Mouse (Mus musculus) heart, embryonic 15.5 days (tissue): ENCODE data around the gene Ppm1l. TPM values are rescaled to one million over a fixed set of nuclear protein-coding genes. Genes with fewer than 3 reads are reported as not detected.
A peak's percentile ranks its signal among the peaks of the same experiment; 100 is the strongest.
"Not testable (repeated sequence)": the region's sequence is repeated elsewhere in the genome, so short reads cannot be mapped to it uniquely, and the experiment has no call there.

Source experiments
- ATAC-seq: fragments of 200-750 bp; cut with Nextera tagmentation; replicated peaks from 2 replicates; pipeline ENCODE4 v1.8.0; 2017; ENCODE audit warnings: low read depth, moderate TSS enrichment; ENCODE audit not compliant: insufficient number of reproducible peaks, insufficient read depth, low FRiP score
- H3K27ac ChIP-seq: fragments of 300-500 bp; sonication (generic); 2 replicates; pipeline ENCODE4 v1.5.1; 2015; ENCODE audit warnings: mild to moderate bottlenecking, inconsistent platforms
- H3K27me3 ChIP-seq: fragments of 300-500 bp; sonication (generic); 2 replicates; pipeline ENCODE4 v1.6.1; 2015; ENCODE audit warnings: inconsistent platforms
- H3K36me3 ChIP-seq: fragments of 300-500 bp; sonication (generic); 2 replicates; pipeline ENCODE4 v1.6.1; 2015; ENCODE audit warnings: mild to moderate bottlenecking, inconsistent platforms
- H3K4me1 ChIP-seq: fragments of 300-500 bp; sonication (generic); replicated peaks from 2 replicates; pipeline ENCODE4 v1.6.1; 2015; ENCODE audit warnings: inconsistent platforms
- H3K4me2 ChIP-seq: fragments of 300-500 bp; sonication (generic); 2 replicates; pipeline ENCODE4 v1.6.1; 2015; ENCODE audit warnings: inconsistent platforms, mild to moderate bottlenecking, moderate library complexity
- H3K4me3 ChIP-seq: fragments of 300-500 bp; sonication (generic); 2 replicates; pipeline ENCODE4 v1.5.1; 2015; ENCODE audit warnings: mild to moderate bottlenecking, inconsistent platforms
- H3K9ac ChIP-seq: fragments of 300-500 bp; sonication (generic); 2 replicates; pipeline ENCODE4 v1.6.1; 2015; ENCODE audit warnings: mild to moderate bottlenecking, inconsistent platforms
- H3K9me3 ChIP-seq: fragments of 300-500 bp; sonication (generic); replicated peaks from 2 replicates; pipeline ENCODE4 v1.6.1; 2016; ENCODE audit warnings: inconsistent platforms
- WGBS: fragments of 180-500 bp; shearing (Covaris S2); methylation state at CpG from one replicate; pipeline ENCODE4 v1.1.7; 2015; ENCODE audit warnings: mixed read lengths; 5-methylcytosine and 5-hydroxymethylcytosine counted together
- polyA plus RNA-seq: library from polyadenylated mRNA; unstranded; fragments of >200 nt; fragmentation: Nextera tagmentation; extraction: Ambion mirVana; gene quantifications from 2 replicates; pipeline ENCODE4 v1.2.1, GENCODE M21; 2015

Ppm1l gene
- polyA plus RNA-seq, 1 experiment from 2014 or later, result 8.5 TPM

GRCm38 (mm10) chr3:69416112-69416511 is 99.5 kb downstream of the Ppm1l start:
- no peak for ATAC-seq
- H3K9ac ChIP-seq, result no peak overlapping the region
- no peak overlapping the region for H3K27ac ChIP-seq
- no peaks in the 10 kb centered on the region for H3K27me3 ChIP-seq
- H3K9me3 ChIP-seq, result no peaks in the 10 kb centered on the region
- WGBS, result 71% methylated on average over 6 of the region's 6 CpGs
- no peak overlapping the region for H3K4me3 ChIP-seq
- no peaks in the 10 kb centered on the region for H3K36me3 ChIP-seq
- H3K4me1 ChIP-seq, result no peaks in the 10 kb centered on the region
- no peak overlapping the region for H3K4me2 ChIP-seq

GRCm38 (mm10) chr3:69422741-69423140 is 106.1 kb downstream of the Ppm1l start:
- no peak overlapping the region for H3K4me3 ChIP-seq
- H3K9ac ChIP-seq, result no peak overlapping the region
- ATAC-seq, result no peak
- H3K27ac ChIP-seq, result no peak overlapping the region
- no peaks in the 10 kb centered on the region for H3K36me3 ChIP-seq
- 67% methylated on average over 3 of the region's 3 CpGs for WGBS
- no peaks in the 10 kb centered on the region for H3K27me3 ChIP-seq
- H3K4me1 ChIP-seq, result peaks cover 5% of the 10 kb centered on the region
- no peaks in the 10 kb centered on the region for H3K9me3 ChIP-seq
- no peak overlapping the region for H3K4me2 ChIP-seq

GRCm38 (mm10) chr3:69423371-69423770 is 106.7 kb downstream of the Ppm1l start:
- no peak overlapping the region for H3K27ac ChIP-seq
- no peak overlapping the region for H3K4me3 ChIP-seq
- H3K4me1 ChIP-seq, result peaks cover 5% of the 10 kb centered on the region
- no peak for ATAC-seq
- no peak overlapping the region for H3K4me2 ChIP-seq
- WGBS, result 72% methylated on average over 4 of the region's 4 CpGs
- no peaks in the 10 kb centered on the region for H3K36me3 ChIP-seq
- no peaks in the 10 kb centered on the region for H3K9me3 ChIP-seq
- H3K9ac ChIP-seq, result no peak overlapping the region
- no peaks in the 10 kb centered on the region for H3K27me3 ChIP-seq

- not testable (repeated sequence) for H3K9ac ChIP-seq, H3K27me3 ChIP-seq, H3K4me2 ChIP-seq, H3K9me3 ChIP-seq, H3K4me1 ChIP-seq, ATAC-seq, H3K27ac ChIP-seq, H3K36me3 ChIP-seq, H3K4me3 ChIP-seq
- WGBS, result 86% methylated on average over 2 of the region's 2 CpGs
Measured at GRCm38 (mm10) chr3:69424781-69425180, 108.1 kb downstream of the Ppm1l start.

GRCm38 (mm10) chr3:69427259-69427658 is 110.6 kb downstream of the Ppm1l start:
- peaks cover 5% of the 10 kb centered on the region for H3K4me1 ChIP-seq
- H3K9ac ChIP-seq, result no peak overlapping the region
- WGBS, result 55% methylated on average over 4 of the region's 4 CpGs
- no peak overlapping the region for H3K4me3 ChIP-seq
- H3K4me2 ChIP-seq, result no peak overlapping the region
- H3K9me3 ChIP-seq, result no peaks in the 10 kb centered on the region
- H3K36me3 ChIP-seq, result no peaks in the 10 kb centered on the region
- H3K27me3 ChIP-seq, result no peaks in the 10 kb centered on the region
- no peak for ATAC-seq
- H3K27ac ChIP-seq, result 0 out of 2 replicates have a peak overlapping the region, but pooled peaks have one; percentile 38

GRCm38 (mm10) chr3:69428221-69428620 is 111.6 kb downstream of the Ppm1l start:
- H3K4me3 ChIP-seq, result no peak overlapping the region
- H3K27me3 ChIP-seq, result no peaks in the 10 kb centered on the region
- H3K9ac ChIP-seq, result no peak overlapping the region
- no peaks in the 10 kb centered on the region for H3K9me3 ChIP-seq
- ATAC-seq, result no peak
- H3K4me2 ChIP-seq, result no peak overlapping the region
- no peak overlapping the region for H3K27ac ChIP-seq
- WGBS, result 76% methylated on average over 3 of the region's 3 CpGs
- H3K36me3 ChIP-seq, result no peaks in the 10 kb centered on the region
- peaks cover 5% of the 10 kb centered on the region for H3K4me1 ChIP-seq

GRCm38 (mm10) chr3:69429319-69429718 is 112.7 kb downstream of the Ppm1l start:
- H3K4me2 ChIP-seq, result no peak overlapping the region
- H3K9me3 ChIP-seq, result no peaks in the 10 kb centered on the region
- no peak for ATAC-seq
- no peaks in the 10 kb centered on the region for H3K27me3 ChIP-seq
- no peak overlapping the region for H3K9ac ChIP-seq
- H3K4me1 ChIP-seq, result peaks cover 10% of the 10 kb centered on the region
- WGBS, result 80% methylated on average over 5 of the region's 5 CpGs
- H3K27ac ChIP-seq, result no peak overlapping the region
- H3K4me3 ChIP-seq, result no peak overlapping the region
- no peaks in the 10 kb centered on the region for H3K36me3 ChIP-seq

GRCm38 (mm10) chr3:69433580-69433979 is 116.9 kb downstream of the Ppm1l start:
- Histone ChIP-seq H3K36me3 (no peaks in the 10 kb centered on the region), H3K4me3 (no peak overlapping the region), H3K4me2 (peak overlapping the region; percentile 17; the same call in 1 of the 2 replicates), H3K27ac (peak overlapping the region; percentile 52), H3K9me3 (no peaks in the 10 kb centered on the region), H3K27me3 (no peaks in the 10 kb centered on the region), H3K4me1 (peaks cover 9% of the 10 kb centered on the region), H3K9ac (no peak overlapping the region)
- WGBS, result 86% methylated on average over 10 of the region's 10 CpGs
- no peak for ATAC-seq

- H3K4me3 ChIP-seq, result no peak overlapping the region
- no peaks in the 10 kb centered on the region for H3K27me3 ChIP-seq
- H3K4me2 ChIP-seq, result peak overlapping the region; percentile 22
- H3K27ac ChIP-seq, result peak overlapping the region; percentile 32
- no peak for ATAC-seq
- H3K9me3 ChIP-seq, result no peaks in the 10 kb centered on the region
- H3K9ac ChIP-seq, result no peak overlapping the region
- WGBS, result 33% methylated on average over 12 of the region's 12 CpGs
- H3K36me3 ChIP-seq, result no peaks in the 10 kb centered on the region
- peaks cover 3% of the 10 kb centered on the region; the same call in 1 of the 2 replicates for H3K4me1 ChIP-seq
Measured at GRCm38 (mm10) chr3:69438773-69439514, 122.3 kb downstream of the Ppm1l start.

GRCm38 (mm10) chr3:69440761-69441160 is 124.1 kb downstream of the Ppm1l start:
- ATAC-seq, result no peak
- no peaks in the 10 kb centered on the region for H3K9me3 ChIP-seq
- H3K9ac ChIP-seq, result no peak overlapping the region
- no peak overlapping the region for H3K4me2 ChIP-seq
- no peaks in the 10 kb centered on the region for H3K36me3 ChIP-seq
- no peaks in the 10 kb centered on the region for H3K27me3 ChIP-seq
- WGBS, result 64% methylated on average over 5 of the region's 5 CpGs
- 0 out of 2 replicates have a peak, but pooled peaks cover 7% of the 10 kb centered on the region for H3K4me1 ChIP-seq
- H3K4me3 ChIP-seq, result no peak overlapping the region
- H3K27ac ChIP-seq, result no peak overlapping the region

- peak; percentile 47; the same call in 1 of the 2 replicates for ATAC-seq
- H3K9ac ChIP-seq, result 0 out of 2 replicates have a peak overlapping the region, but pooled peaks have one; percentile 17
- no peaks in the 10 kb centered on the region for H3K27me3 ChIP-seq
- H3K27ac ChIP-seq, result peak overlapping the region; percentile 87
- peak overlapping the region; percentile 43 for H3K4me2 ChIP-seq
- peaks cover 18% of the 10 kb centered on the region for H3K4me1 ChIP-seq
- no peaks in the 10 kb centered on the region for H3K36me3 ChIP-seq
- WGBS, result 27% methylated on average over 5 of the region's 5 CpGs
- H3K4me3 ChIP-seq, result no peak overlapping the region
- no peaks in the 10 kb centered on the region for H3K9me3 ChIP-seq
Measured at GRCm38 (mm10) chr3:69446989-69447388, 130.3 kb downstream of the Ppm1l start.

- Histone ChIP-seq H3K9me3 (no peaks in the 10 kb centered on the region), H3K36me3 (no peaks in the 10 kb centered on the region), H3K27ac (no peak overlapping the region), H3K9ac (no peak overlapping the region), H3K27me3 (no peaks in the 10 kb centered on the region), H3K4me1 (peaks cover 23% of the 10 kb centered on the region), H3K4me2 (no peak overlapping the region), H3K4me3 (no peak overlapping the region)
- WGBS, result 80% methylated on average over 3 of the region's 3 CpGs
- no peak for ATAC-seq
Measured at GRCm38 (mm10) chr3:69449041-69449440, 132.4 kb downstream of the Ppm1l start.
